Mouse (Mus musculus) kidney, postnatal 10 days (tissue): ENCODE data around the gene Vps8.

Experiments used
- DNase-seq: peaks from one replicate; pipeline ENCODE4 v3.0.0; 2021; ENCODE audit warnings: mixed read lengths

The Vps8 gene

GRCm38 (mm10) chr16:21687406-21687805 is 264.5 kb downstream of the Vps8 start:
- DNase-seq = no peak

- DNase-seq = no peak
These were observed 266.2 kb downstream of the Vps8 start for GRCm38 (mm10) chr16:21689141-21689540.

- no peak for DNase-seq
These were observed 267.4 kb downstream of the Vps8 start for GRCm38 (mm10) chr16:21690216-21690755.

- DNase-seq = peak; percentile 72
These were observed 271.1 kb downstream of the Vps8 start for GRCm38 (mm10) chr16:21693981-21694462.
